Mouse (Mus musculus): ENCODE results near the gene Sec63. TPM values are rescaled to one million over a fixed set of nuclear protein-coding genes. Genes with fewer than 3 reads are reported as not detected.

Gene Sec63
- polyA plus RNA-seq, 1 experiment from 2014 or later: 22.7 TPM

- no peak for DNase-seq
- TF ChIP-seq CTCF (IDR thresholded peaks at IDR 0.05; ENCODE audit: low read depth): no peak
- Histone ChIP-seq H3K4me3 (ENCODE audit: low read depth, low read length) (no peak overlapping the region), H3K9ac (no peak overlapping the region), H3K27me3 (ENCODE audit: insufficient read depth, low read length) (no peaks in the 10 kb centered on the region), H3K36me3 (ENCODE audit: insufficient read depth) (no peaks in the 10 kb centered on the region), H3K4me2 (no peak overlapping the region), H3K9me3 (ENCODE audit: low read depth, low read length) (no peaks in the 10 kb centered on the region), H3K27ac (ENCODE audit: low read depth) (no peak overlapping the region), H3K4me1 (ENCODE audit: insufficient read depth) (peaks cover 3% of the 10 kb centered on the region; the same call in 1 of the 2 replicates)
- 70% methylated on average over 4 of the region's 4 CpGs for WGBS
- no peak for ATAC-seq (ENCODE audit: insufficient read depth)
Observed at GRCm38 (mm10) chr10:42862806-42863205, 101.5 kb downstream of the Sec63 start.

GRCm38 (mm10) chr10:42863621-42864391, 102.5 kb downstream of the Sec63 start:
- Histone ChIP-seq H3K27me3 (ENCODE audit: insufficient read depth, low read length) (no peaks in the 10 kb centered on the region), H3K4me2 (peak overlapping the region; percentile 63), H3K9me3 (ENCODE audit: low read depth, low read length) (no peaks in the 10 kb centered on the region), H3K27ac (ENCODE audit: low read depth) (no peak overlapping the region), H3K9ac (peak overlapping the region; percentile 14; the same call in 1 of the 2 replicates), H3K36me3 (ENCODE audit: insufficient read depth) (no peaks in the 10 kb centered on the region), H3K4me1 (ENCODE audit: insufficient read depth) (peaks cover 3% of the 10 kb centered on the region; the same call in 1 of the 2 replicates), H3K4me3 (ENCODE audit: low read depth, low read length) (peak overlapping the region; percentile 34)
- ATAC-seq (ENCODE audit: insufficient read depth) (peak; percentile 54), DNase-seq (peak; percentile 90)
- 23% methylated on average over 31 of the region's 31 CpGs for WGBS
- no peak for TF ChIP-seq CTCF (IDR thresholded peaks at IDR 0.05; ENCODE audit: low read depth)

- no peak overlapping the region for H3K9ac ChIP-seq
- TF ChIP-seq CTCF (IDR thresholded peaks at IDR 0.05; ENCODE audit: low read depth): no peak
- H3K9me3 ChIP-seq (ENCODE audit: low read depth, low read length): no peaks in the 10 kb centered on the region
- WGBS: 23% methylated on average over 5 of the region's 5 CpGs
- DNase-seq: peak; percentile 53
- peak overlapping the region; percentile 63; the same call in 1 of the 2 replicates for H3K4me2 ChIP-seq
- H3K27ac ChIP-seq (ENCODE audit: low read depth): no peak overlapping the region
- no peaks in the 10 kb centered on the region for H3K27me3 ChIP-seq (ENCODE audit: insufficient read depth, low read length)
- no peaks in the 10 kb centered on the region for H3K36me3 ChIP-seq (ENCODE audit: insufficient read depth)
- ATAC-seq (ENCODE audit: insufficient read depth): peak; percentile 45
- H3K4me1 ChIP-seq (ENCODE audit: insufficient read depth): peaks cover 3% of the 10 kb centered on the region; the same call in 1 of the 2 replicates
- no peak overlapping the region for H3K4me3 ChIP-seq (ENCODE audit: low read depth, low read length)
Observed at GRCm38 (mm10) chr10:42864696-42865095, 103.4 kb downstream of the Sec63 start.

- 86% methylated on average over 9 of the region's 9 CpGs for WGBS
Observed at GRCm38 (mm10) chr10:42868416-42868815, 107.1 kb downstream of the Sec63 start.

GRCm38 (mm10) chr10:42869467-42869866, 108.2 kb downstream of the Sec63 start:
- no peaks in the 10 kb centered on the region for H3K9me3 ChIP-seq (ENCODE audit: low read depth, low read length)
- no peaks in the 10 kb centered on the region for H3K36me3 ChIP-seq (ENCODE audit: insufficient read depth)
- no peak for DNase-seq
- H3K27ac ChIP-seq (ENCODE audit: low read depth): no peak overlapping the region
- no peak for ATAC-seq (ENCODE audit: insufficient read depth)
- no peak overlapping the region for H3K4me3 ChIP-seq (ENCODE audit: low read depth, low read length)
- H3K9ac ChIP-seq: no peak overlapping the region
- 65% methylated on average over 6 of the region's 6 CpGs for WGBS
- TF ChIP-seq CTCF (IDR thresholded peaks at IDR 0.05; ENCODE audit: low read depth): no peak
- H3K4me1 ChIP-seq (ENCODE audit: insufficient read depth): peaks cover 3% of the 10 kb centered on the region; the same call in 1 of the 2 replicates
- no peaks in the 10 kb centered on the region for H3K27me3 ChIP-seq (ENCODE audit: insufficient read depth, low read length)
- H3K4me2 ChIP-seq: no peak overlapping the region

More at GRCm38 (mm10) chr10:42868416-42868815, 107.1 kb downstream of the Sec63 start:
- ATAC-seq (ENCODE audit: insufficient read depth) (no peak), DNase-seq (no peak)
- TF ChIP-seq CTCF (IDR thresholded peaks at IDR 0.05; ENCODE audit: low read depth): no peak
- H3K27me3 ChIP-seq (ENCODE audit: insufficient read depth, low read length): no peaks in the 10 kb centered on the region
- H3K36me3 ChIP-seq (ENCODE audit: insufficient read depth): no peaks in the 10 kb centered on the region
- H3K4me3 ChIP-seq (ENCODE audit: low read depth, low read length): no peak overlapping the region
- H3K9ac ChIP-seq: no peak overlapping the region
- H3K27ac ChIP-seq (ENCODE audit: low read depth): no peak overlapping the region
- H3K4me2 ChIP-seq: no peak overlapping the region
- H3K4me1 ChIP-seq (ENCODE audit: insufficient read depth): peaks cover 3% of the 10 kb centered on the region; the same call in 1 of the 2 replicates
- H3K9me3 ChIP-seq (ENCODE audit: low read depth, low read length): no peaks in the 10 kb centered on the region

GRCm38 (mm10) chr10:42872269-42873010, 111.1 kb downstream of the Sec63 start:
- H3K9me3 ChIP-seq (ENCODE audit: low read depth, low read length): no peaks in the 10 kb centered on the region
- H3K27ac ChIP-seq (ENCODE audit: low read depth): no peak overlapping the region
- TF ChIP-seq CTCF (IDR thresholded peaks at IDR 0.05; ENCODE audit: low read depth): no peak
- ATAC-seq (ENCODE audit: insufficient read depth) (no peak), DNase-seq (no peak)
- 76% methylated on average over 15 of the region's 15 CpGs for whole genome bisulfite sequencing
- no peak overlapping the region for H3K4me2 ChIP-seq
- no peaks in the 10 kb centered on the region for H3K36me3 ChIP-seq (ENCODE audit: insufficient read depth)
- H3K4me1 ChIP-seq (ENCODE audit: insufficient read depth): no peaks in the 10 kb centered on the region
- no peaks in the 10 kb centered on the region for H3K27me3 ChIP-seq (ENCODE audit: insufficient read depth, low read length)
- no peak overlapping the region for H3K9ac ChIP-seq
- no peak overlapping the region for H3K4me3 ChIP-seq (ENCODE audit: low read depth, low read length)

- ATAC-seq (ENCODE audit: insufficient read depth) (no peak), DNase-seq (no peak)
- H3K4me1 ChIP-seq (ENCODE audit: insufficient read depth): no peaks in the 10 kb centered on the region
- H3K9me3 ChIP-seq (ENCODE audit: low read depth, low read length): no peaks in the 10 kb centered on the region
- no peak for TF ChIP-seq CTCF (IDR thresholded peaks at IDR 0.05; ENCODE audit: low read depth)
- H3K27ac ChIP-seq (ENCODE audit: low read depth): no peak overlapping the region
- H3K9ac ChIP-seq: no peak overlapping the region
- 78% methylated on average over 7 of the region's 7 CpGs for WGBS
- H3K27me3 ChIP-seq (ENCODE audit: insufficient read depth, low read length): no peaks in the 10 kb centered on the region
- H3K4me3 ChIP-seq (ENCODE audit: low read depth, low read length): no peak overlapping the region
- no peak overlapping the region for H3K4me2 ChIP-seq
- no peaks in the 10 kb centered on the region for H3K36me3 ChIP-seq (ENCODE audit: insufficient read depth)
Observed at GRCm38 (mm10) chr10:42873077-42873595, 111.8 kb downstream of the Sec63 start.

Measured in lung, embryonic 14.5 days (tissue).